Mouse (Mus musculus): Measurements from ENCODE around the gene Cux1.

DNA sequence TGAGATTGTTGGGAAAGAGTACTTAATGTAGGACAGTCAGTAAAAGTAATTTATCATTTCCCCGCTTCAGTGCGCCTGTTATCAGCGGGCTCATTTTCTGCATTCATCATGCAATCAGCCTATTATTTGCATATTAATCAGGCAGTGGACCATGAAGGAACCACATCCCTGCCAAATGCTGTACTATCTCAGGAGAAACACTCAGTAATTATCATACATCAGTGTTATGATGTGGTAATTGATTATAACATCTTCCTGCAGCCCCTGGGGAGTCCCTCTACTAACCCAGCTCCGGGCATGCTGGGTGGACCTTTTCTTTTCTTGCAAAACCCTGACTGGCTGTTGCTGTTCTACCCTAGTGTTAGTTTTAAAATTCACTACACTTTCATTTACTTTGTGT, 270.4 kb downstream of the Cux1 start:
- TF ChIP-seq POLR2A (IDR thresholded peaks at IDR 0.05; ENCODE audit: borderline replicate concordance, low read depth, low read length) = no peak
- no peak for TF ChIP-seq CTCF (IDR thresholded peaks at IDR 0.05; ENCODE audit: low read depth, low read length)
